In the genomic region with DNA sequence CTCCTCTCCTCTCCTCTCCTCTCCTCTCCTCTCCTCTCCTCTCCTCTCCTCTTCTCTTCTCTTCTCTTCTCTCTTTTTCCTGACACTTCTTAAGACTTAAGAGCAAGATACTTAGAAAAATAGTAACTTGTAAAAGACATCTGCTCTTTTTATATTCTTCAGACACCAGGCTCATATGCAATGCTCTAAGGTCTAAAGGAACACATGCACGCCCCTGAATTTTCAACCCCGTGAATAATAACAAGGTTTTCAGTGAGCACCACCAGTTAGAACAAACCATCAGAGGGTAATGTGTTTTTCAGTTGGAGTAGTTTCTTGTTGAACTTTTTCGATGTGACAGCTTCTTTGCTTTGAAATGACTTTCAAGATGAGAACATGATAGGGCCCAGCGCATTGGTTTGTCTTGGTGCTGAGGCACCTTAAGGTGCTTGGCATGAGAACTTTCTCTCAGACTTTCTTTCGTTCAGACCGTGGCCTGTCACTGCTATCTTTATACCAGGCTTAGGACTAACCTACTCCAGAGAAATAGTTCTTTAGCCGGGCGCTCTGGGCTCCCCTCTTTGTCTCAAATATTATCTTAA, we compare ENCODE assay signal across 26 mouse cellular contexts.
DNase-seq lines count a peak whose midpoint lies in the region; TF ChIP-seq lines count a peak whose summit lies in the region.
"Had no signal": no experiment of that assay in that cellular context is flagged by ENCODE, and none has a peak within 500 bp of the region (broad histone marks: within the 10 kb centered on the region; RNA-seq: fewer than 3 reads in every experiment).

No protein-coding gene starts in this region.

- no peak overlapping the region; the same call in 1 of the 2 replicates for H3K9ac ChIP-seq in CH12.LX (ENCODE audit: insufficient read depth, low read depth)
- H3K9ac ChIP-seq: embryonic facial prominence, embryonic 13.5 days; forebrain, embryonic 12.5 days; forebrain, embryonic 15.5 days; hindbrain, embryonic 12.5 days; hindbrain, embryonic 15.5 days had no signal

- no peak for TF ChIP-seq CTCF in gastrocnemius, adult 2 months (IDR thresholded peaks at IDR 0.05)
- TF ChIP-seq CTCF in CH12.LX (conservative IDR thresholded peaks at IDR 0.05 in 1 of 2, IDR thresholded peaks at IDR 0.05 in 1 of 2; ENCODE audit: low read depth in 2 of 2, low read length in 2 of 2), result no peak

- H3K4me2 ChIP-seq in CH12.LX (ENCODE audit: insufficient read depth, low read depth, poor library complexity, severe bottlenecking), result peak overlapping the region; percentile 35; the same call in 1 of the 2 replicates
- H3K4me2 ChIP-seq: embryonic facial prominence, embryonic 13.5 days; forebrain, embryonic 12.5 days; forebrain, embryonic 15.5 days; heart, embryonic 11.5 days; hindbrain, embryonic 12.5 days; hindbrain, embryonic 15.5 days had no signal

- TF ChIP-seq EP300 in CH12.LX (IDR thresholded peaks at IDR 0.05; ENCODE audit: low read length), result no peak

- no peak overlapping the region for H3K4me3 ChIP-seq in gastrocnemius, adult 2 months
- no peak overlapping the region for H3K4me3 ChIP-seq in CH12.LX (replicated peaks in 1 of 3; ENCODE audit: low read depth in 2 of 3, low read length in 2 of 3, poor library complexity in 1 of 3)
- H3K4me3 ChIP-seq: embryonic facial prominence, embryonic 10.5 days; embryonic facial prominence, embryonic 13.5 days; erythroblast, embryonic 14.5 days; forebrain, embryonic 12.5 days; forebrain, embryonic 15.5 days; heart, adult 2 months; hindbrain, embryonic 12.5 days; hindbrain, embryonic 15.5 days had no signal

- peaks cover 15 to 46% of the 10 kb centered on the region in 2 experiments for H3K4me1 ChIP-seq in CH12.LX (ENCODE audit: control insufficient read depth in 1 of 2, insufficient read depth in 2 of 2)

- dilution Hi-C loops in CH12.LX (cut with MboI; ENCODE audit: extremely low pct_ligation_motif_present, extremely low pct_unique_long_range_greater_than_20kb, low sequenced_read_pairs), result no loop called here

- no peak for TF ChIP-seq POLR2A in CH12.LX (IDR thresholded peaks at IDR 0.05; ENCODE audit: low read depth, low read length)

- no peak for DNase-seq in gastrocnemius, adult 2 months
- no peak for DNase-seq in gastrocnemius, postnatal 36 days
- peak; percentile 63 for DNase-seq in CD4-positive helper T cell, adult 2 months (ENCODE audit: low read depth, low spot score)
- DNase-seq in CH12.LX (ENCODE audit: extremely low read depth), result no peak
- peak; percentile 47 for DNase-seq in naive thymus-derived CD4-positive, alpha-beta T cell, adult 2 months (ENCODE audit: low read depth)
- no peak for DNase-seq in adrenal gland, adult (ENCODE audit: inconsistent age in 2 of 2, low spot score in 1 of 2)
- DNase-seq in frontal cortex, postnatal 36 days (ENCODE audit: low spot score in 2 of 2), result no peak
- DNase-seq: adrenal gland, adult 2 months; adrenal gland, postnatal 25 days; cerebellum, adult 11-12 months; cerebellum, adult 8-10 months; cerebellum, postnatal 10 days; cerebellum, postnatal 36 days; embryo, embryonic 11 days; gastrocnemius, postnatal 14 days; heart, adult 2 months had no signal

- H3K9me3 ChIP-seq in CH12.LX (replicated peaks; ENCODE audit: low read length), result no peaks in the 10 kb centered on the region
- H3K9me3 ChIP-seq: embryonic facial prominence, embryonic 10.5 days; embryonic facial prominence, embryonic 13.5 days; forebrain, embryonic 12.5 days; forebrain, embryonic 15.5 days; G1E; hindbrain, embryonic 12.5 days; hindbrain, embryonic 15.5 days had no signal

- intact Hi-C loops in gastrocnemius, adult 2 months (cut with DNase I), result loop anchor here (5.0 kb wide), 1 partner anchor 35 kb away; no protein-coding TSS in a partner anchor
- intact Hi-C loops in gastrocnemius, postnatal 36 days (cut with DNase I), result no loop called here

- H3K36me3 ChIP-seq in CH12.LX (replicated peaks in 1 of 2; ENCODE audit: control insufficient read depth in 1 of 2, insufficient read depth in 1 of 2, low read length in 1 of 2), result no peaks in the 10 kb centered on the region
- H3K36me3 ChIP-seq: embryonic facial prominence, embryonic 10.5 days; embryonic facial prominence, embryonic 13.5 days; forebrain, embryonic 12.5 days; forebrain, embryonic 15.5 days; G1E; hindbrain, embryonic 12.5 days; hindbrain, embryonic 15.5 days had no signal

- no peak for TF ChIP-seq RAD21 in CH12.LX (IDR thresholded peaks at IDR 0.05; ENCODE audit: low read depth, low read length)

- in situ Hi-C loops in CH12.LX (cut with MboI; ENCODE audit: low pct_ligation_motif_present, low pct_unique_long_range_greater_than_20kb, low sequenced_read_pairs), result no loop called here

- no peaks in the 10 kb centered on the region for H3K27me3 ChIP-seq in CH12.LX (replicated peaks)
- H3K27me3 ChIP-seq: embryonic facial prominence, embryonic 13.5 days; forebrain, embryonic 12.5 days; forebrain, embryonic 15.5 days; hindbrain, embryonic 12.5 days; hindbrain, embryonic 15.5 days; Patski had no signal

- H3K27ac ChIP-seq in gastrocnemius, adult 2 months, result peak overlapping the region; percentile 1; the same call in 1 of the 2 replicates
- H3K27ac ChIP-seq in CH12.LX (ENCODE audit: insufficient read depth, low read depth), result no peak overlapping the region
- H3K27ac ChIP-seq: embryonic facial prominence, embryonic 10.5 days; embryonic facial prominence, embryonic 13.5 days; forebrain, embryonic 12.5 days; forebrain, embryonic 15.5 days; heart, adult 2 months; hindbrain, embryonic 12.5 days; hindbrain, embryonic 15.5 days had no signal

- H3K79me2 ChIP-seq in CH12.LX (replicated peaks; ENCODE audit: control insufficient read depth, extremely low read depth, insufficient read depth, poor library complexity, severe bottlenecking), result 0 out of 2 replicates have a peak, but pooled peaks cover 2% of the 10 kb centered on the region

TF ChIP-seq in CH12.LX, 34 proteins besides CTCF, POLR2A, EP300 and RAD21:
- TF ChIP-seq CHD1 (IDR thresholded peaks at IDR 0.05; ENCODE audit: low read depth, low read length), result no peak
- no peak for TF ChIP-seq ZC3H11A (IDR thresholded peaks at IDR 0.05; ENCODE audit: low read depth, low read length)

Comparison
In these comparisons a context has a peak if more than half of its experiments do, and no peak if none do; other contexts are left out.
1. DNase-seq: peak in CD4-positive helper T cell, adult 2 months (single experiment) and naive thymus-derived CD4-positive, alpha-beta T cell, adult 2 months (single experiment); none in gastrocnemius, adult 2 months (single experiment), gastrocnemius, postnatal 36 days (0 of 2), CH12.LX (single experiment), adrenal gland, adult (0 of 2) and frontal cortex, postnatal 36 days (0 of 2).